Mouse (Mus musculus) c-Kit-positive CD71-positive TER-119-positive erythroid progenitor cells, embryonic 14.5 days (primary cell): Measurements from ENCODE around the gene Fcor.
A peak's percentile ranks its signal among the peaks of the same experiment; 100 is the strongest.

Experiments used
- DNase-seq: peaks from one replicate; pipeline ENCODE4 v3.0.0-alpha.2; 2013; ENCODE audit warnings: low spot score

Gene Fcor

GRCm38 (mm10) chr8:3674671-3675070 is 2.5 kb upstream of the Fcor start:
- no peak for DNase-seq

GRCm38 (mm10) chr8:3670388-3670787 is 1.8 kb downstream of the Fcor start:
- no peak for DNase-seq

- no peak for DNase-seq
These were observed 6.7 kb downstream of the Fcor start, which contains the start of gene Mcemp1 for GRCm38 (mm10) chr8:3665507-3665906. TSS of gene Mcemp1 (plus strand) at chr8:3665754.

- DNase-seq: no peak
These were observed 7.8 kb downstream of the Fcor start for GRCm38 (mm10) chr8:3664405-3664804.

GRCm38 (mm10) chr8:3660889-3661288 is 11.3 kb downstream of the Fcor start:
- DNase-seq: no peak

GRCm38 (mm10) chr8:3656725-3657381 is 15.3 kb downstream of the Fcor start:
- no peak for DNase-seq

GRCm38 (mm10) chr8:3655526-3655925 is 16.6 kb downstream of the Fcor start, which contains the start of gene Retn:
TSS of gene Retn (plus strand) at chr8:3655770.
- DNase-seq: no peak

GRCm38 (mm10) chr8:3654726-3655508 is 17.2 kb downstream of the Fcor start:
- DNase-seq: no peak

- no peak for DNase-seq
These were observed 19.3 kb downstream of the Fcor start for GRCm38 (mm10) chr8:3652845-3653244.

- no peak for DNase-seq
These were observed 23.2 kb downstream of the Fcor start for GRCm38 (mm10) chr8:3648990-3649389.

GRCm38 (mm10) chr8:3648268-3648667 is 23.9 kb downstream of the Fcor start:
- no peak for DNase-seq

- no peak for DNase-seq
These were observed 24.6 kb downstream of the Fcor start for GRCm38 (mm10) chr8:3647561-3647960.

- DNase-seq: no peak
These were observed 25.2 kb downstream of the Fcor start for GRCm38 (mm10) chr8:3646824-3647531.

- DNase-seq: peak; percentile 65
These were observed 26.4 kb downstream of the Fcor start for GRCm38 (mm10) chr8:3645804-3646203.

GRCm38 (mm10) chr8:3631478-3631875 is 40.7 kb downstream of the Fcor start:
- peak; percentile 57 for DNase-seq

- peak; percentile 79 for DNase-seq
These were observed 41.3 kb downstream of the Fcor start, which contains the start of gene Stxbp2 for GRCm38 (mm10) chr8:3630647-3631477. TSS of gene Stxbp2 (plus strand) at chr8:3630955.

- DNase-seq: peak; percentile 29
These were observed 44.1 kb downstream of the Fcor start for GRCm38 (mm10) chr8:3628014-3628413.

- no peak for DNase-seq
These were observed 45.2 kb downstream of the Fcor start for GRCm38 (mm10) chr8:3626971-3627370.

- DNase-seq: no peak
These were observed 46.7 kb downstream of the Fcor start, which contains the start of gene Pcp2 for GRCm38 (mm10) chr8:3625445-3625844. TSS of gene Pcp2 (minus strand) at chr8:3625545.

- DNase-seq: no peak
These were observed 50.0 kb downstream of the Fcor start for GRCm38 (mm10) chr8:3622119-3622518.

GRCm38 (mm10) chr8:3621199-3621970 is 50.8 kb downstream of the Fcor start, which contains the start of the genes Xab2 and Pet100:
TSS of gene Xab2 (minus strand) at chr8:3621316.
TSS of gene Pet100 (plus strand) at chr8:3621548.
- DNase-seq: peak; percentile 100
